Mouse (Mus musculus) liver, adult 2 months (tissue): ENCODE measurements at regions not wholly inside any gene's neighbourhood (a gene's known extent, or its start where the extent isn't known, plus 50 kb on each side); places are given as distances from the start of the nearest gene placed in this dataset.

Experiments used
- CTCF ChIP-seq: fragments of 200-500 bp; IDR thresholded peaks from 2 replicates; pipeline ENCODE4 v1.5.1; 2011; ENCODE audit warnings: low read depth, low read length, control low read depth
- POLR2A ChIP-seq: fragments of 200-500 bp; IDR thresholded peaks from 2 replicates; pipeline ENCODE4 v1.6.1; 2011; ENCODE audit warnings: low read length, control low read depth; ENCODE audit not compliant: insufficient read depth; ENCODE audit errors: extremely low read depth

- TF ChIP-seq CTCF: no peak
- no peak for TF ChIP-seq POLR2A
Observed at GRCm38 (mm10) chr5:64410621-64411020, 254.5 kb downstream of the Tbc1d1 start.
